Mouse (Mus musculus) NIH3T3 (cell line): Measurements from ENCODE around the gene Pld5.
"Not testable (repeated sequence)": the region's sequence is repeated elsewhere in the genome, so short reads cannot be mapped to it uniquely, and the experiment has no call there.

ENCODE experiments used
- DNase-seq: peaks from one replicate; pipeline ENCODE4 v3.0.0-alpha.2; 2012; ENCODE audit warnings: low read depth

Pld5 gene

GRCm38 (mm10) chr1:176039923-176040322 is 235.2 kb downstream of the Pld5 start:
- no peak for DNase-seq

GRCm38 (mm10) chr1:176036028-176036427 is 239.1 kb downstream of the Pld5 start:
- DNase-seq, result no peak

DNA sequence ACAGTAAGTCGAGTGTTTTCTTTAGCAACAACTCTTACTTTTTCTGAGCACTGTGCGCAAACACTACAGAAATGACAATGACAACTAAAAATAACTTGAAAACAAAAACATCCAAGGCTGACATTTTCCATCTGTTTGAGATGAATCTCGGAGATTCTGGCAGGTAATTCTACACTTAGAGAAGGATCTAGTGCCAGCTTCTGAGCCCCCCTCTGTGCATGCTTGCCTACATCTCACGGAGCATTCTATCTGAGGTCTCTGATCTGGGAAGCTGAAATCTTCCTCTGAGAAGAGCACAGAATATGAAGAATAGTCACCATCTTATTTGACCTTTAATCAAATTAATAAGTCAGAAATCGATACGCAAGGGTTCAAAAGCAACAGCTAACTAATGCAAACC is 240.4 kb downstream of the Pld5 start:
- DNase-seq, result no peak

- DNase-seq, result no peak
Observed at GRCm38 (mm10) chr1:176033698-176034097, 241.4 kb downstream of the Pld5 start.

- DNase-seq, result no peak
Observed at GRCm38 (mm10) chr1:176029063-176029462, 246.0 kb downstream of the Pld5 start.

DNA sequence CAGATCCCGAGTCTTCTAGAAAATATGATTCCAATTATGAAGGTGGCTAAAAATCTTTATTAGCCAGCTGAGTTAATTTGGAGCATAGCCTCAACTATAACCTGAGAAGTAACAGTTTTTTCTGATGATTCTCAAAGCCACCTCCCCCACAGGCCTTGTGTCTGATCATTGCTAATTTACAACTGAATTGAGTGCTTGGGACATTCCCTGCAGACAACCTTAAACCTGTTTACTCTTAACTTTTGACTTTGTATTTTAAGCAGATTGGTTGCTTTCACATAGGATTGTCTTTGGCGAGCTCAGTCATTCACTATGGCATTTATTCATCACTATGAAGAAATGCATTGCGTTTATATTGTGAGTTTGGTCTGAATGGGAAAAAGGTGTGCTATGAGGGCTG is 246.7 kb downstream of the Pld5 start:
- no peak for DNase-seq

DNA sequence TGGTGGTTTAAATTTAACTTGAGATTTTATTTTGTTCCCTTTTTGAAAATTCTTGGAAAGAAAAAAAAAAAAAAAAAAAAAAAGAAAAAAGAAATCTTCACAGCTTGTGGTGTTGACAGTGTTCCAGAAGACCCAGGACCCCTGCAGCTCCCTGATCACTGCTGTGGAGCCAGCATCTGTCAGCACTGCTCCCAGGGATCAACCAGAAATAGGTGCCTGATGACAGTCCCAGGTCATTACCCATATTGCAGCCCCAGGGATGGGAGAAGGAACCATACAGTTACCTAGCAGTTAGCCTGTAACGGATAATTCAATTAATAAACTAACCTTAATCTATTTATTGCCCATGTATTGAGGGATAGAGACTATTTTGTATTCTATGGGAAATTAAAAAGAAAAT is 250.6 kb downstream of the Pld5 start:
- DNase-seq, result no peak

- DNase-seq, result no peak
Observed at GRCm38 (mm10) chr1:176018523-176018922, 256.6 kb downstream of the Pld5 start.

- no peak for DNase-seq
Observed at GRCm38 (mm10) chr1:176016076-176016475, 259.0 kb downstream of the Pld5 start.

DNA sequence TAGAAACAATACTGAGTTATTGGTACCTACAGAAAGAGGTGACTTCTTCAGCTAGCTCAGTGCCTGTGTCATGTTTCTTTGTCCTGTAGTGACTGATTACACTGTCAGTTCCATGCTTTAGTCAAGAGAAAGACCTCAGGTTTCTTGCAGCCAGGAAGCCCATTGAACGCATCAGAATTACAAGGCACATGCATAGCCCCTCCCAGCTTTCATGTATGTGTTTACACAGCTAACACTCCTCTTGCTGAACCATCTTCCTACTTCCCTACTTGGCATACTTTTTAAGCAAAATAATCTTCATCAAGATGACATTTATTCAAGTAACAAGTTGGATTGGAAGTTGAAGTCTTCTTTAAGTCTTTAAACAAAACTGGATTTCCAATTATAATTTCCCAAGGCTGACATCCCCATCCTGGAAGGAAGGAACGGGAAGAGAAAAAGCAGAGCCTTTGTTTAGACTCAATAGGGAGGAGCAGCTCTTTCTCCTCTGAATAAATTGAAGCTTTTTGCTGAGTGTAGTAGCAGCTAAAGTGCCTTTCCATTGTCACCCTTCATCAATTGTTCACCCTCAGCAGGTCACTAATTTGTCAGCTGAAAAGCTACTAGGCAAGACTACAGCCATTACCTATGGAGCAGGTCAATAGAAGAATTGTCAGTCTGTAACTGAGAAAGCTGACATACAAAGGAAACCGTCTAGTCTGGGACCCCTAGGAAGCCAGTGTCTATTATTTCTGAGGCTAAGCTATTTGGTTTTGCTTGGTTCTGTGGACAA is 261.4 kb downstream of the Pld5 start:
- no peak for DNase-seq

GRCm38 (mm10) chr1:176011535-176011934 is 263.6 kb downstream of the Pld5 start:
- no peak for DNase-seq

DNA sequence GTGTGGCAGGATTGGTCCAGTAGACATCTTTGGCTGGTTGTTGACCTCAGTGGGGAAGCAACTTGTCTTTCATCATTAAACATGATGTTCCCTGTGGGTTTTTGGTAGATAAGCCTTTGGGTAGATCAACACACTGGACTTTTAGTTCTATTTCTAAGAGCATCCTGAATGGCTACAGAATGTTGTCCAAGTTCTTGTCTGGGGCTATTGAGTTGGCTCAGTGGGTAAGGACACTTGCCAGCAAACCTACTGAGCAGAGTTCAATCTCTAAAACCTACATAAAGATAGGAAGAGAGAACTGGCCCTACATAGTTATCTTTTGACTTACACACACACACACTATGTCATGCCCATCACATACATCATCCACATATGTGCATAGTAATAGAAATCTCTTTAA is 264.0 kb downstream of the Pld5 start:
- DNase-seq, result no peak

DNA sequence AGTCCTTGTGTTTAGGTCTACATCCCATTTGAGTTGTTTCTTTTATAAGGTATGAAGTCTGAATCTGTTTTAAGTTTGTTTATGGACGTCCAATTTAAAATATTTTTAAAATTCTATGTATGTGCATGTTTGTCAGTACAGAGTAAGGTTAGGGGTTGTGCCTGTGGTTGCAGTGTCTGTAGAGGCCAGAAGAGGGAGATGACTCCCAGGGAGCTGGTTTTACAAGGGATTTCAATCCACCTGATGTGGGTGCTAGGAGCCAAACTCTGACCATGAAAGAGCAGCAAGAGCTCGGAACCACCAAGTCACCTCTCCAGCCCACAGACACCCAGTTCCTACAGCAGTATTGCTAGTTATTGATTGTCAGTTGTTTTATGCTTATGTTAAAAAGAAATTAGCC is 266.7 kb downstream of the Pld5 start:
- DNase-seq, result no peak

DNA sequence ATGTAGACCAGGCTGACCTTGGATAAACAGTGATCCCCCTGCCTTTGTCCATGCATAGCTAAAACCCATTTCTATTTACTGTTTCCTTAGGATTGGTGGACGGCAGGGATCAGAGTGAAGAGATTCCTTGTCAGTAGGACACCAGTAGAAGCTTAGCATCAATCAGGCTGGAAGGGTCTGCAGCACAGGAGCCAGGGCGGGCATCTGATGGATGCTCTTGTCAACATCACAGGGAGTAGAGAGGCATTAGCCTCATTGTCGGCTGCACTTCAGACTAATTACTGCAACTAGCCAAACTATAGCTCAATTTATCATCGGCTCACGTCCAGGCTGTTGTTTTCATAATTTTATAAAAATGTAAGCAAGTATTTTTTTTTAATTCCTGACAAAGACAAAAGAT is 274.5 kb downstream of the Pld5 start:
- DNase-seq, result no peak

DNA sequence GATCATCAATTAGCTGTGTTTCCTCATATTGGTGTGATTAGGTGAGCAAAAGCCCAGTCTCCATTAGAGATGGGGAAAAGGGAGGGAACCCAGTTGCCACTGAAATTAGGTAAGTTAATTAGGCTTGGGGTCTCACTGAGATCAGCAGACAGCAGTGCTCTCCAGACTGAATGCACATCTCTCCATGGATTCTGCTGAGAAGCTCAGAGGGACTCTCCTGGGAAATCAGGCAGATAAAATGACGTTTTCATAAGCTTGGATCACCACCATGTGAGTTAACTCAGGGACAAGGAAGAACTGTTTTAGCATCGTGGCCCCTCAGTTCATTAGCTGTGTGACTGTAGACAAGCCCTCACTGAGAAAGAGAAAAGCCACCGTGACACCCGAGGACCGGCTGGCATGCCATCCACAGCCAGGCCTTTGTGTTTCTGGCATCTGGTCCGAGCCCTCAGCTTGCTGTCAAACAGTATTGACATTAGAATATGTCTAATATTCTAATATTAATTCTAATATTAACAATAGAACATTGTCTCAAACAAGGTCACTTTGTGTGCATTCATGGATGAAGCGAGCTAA is 277.9 kb downstream of the Pld5 start:
- no peak for DNase-seq

GRCm38 (mm10) chr1:175988912-175989311 is 286.2 kb downstream of the Pld5 start:
- no peak for DNase-seq

DNA sequence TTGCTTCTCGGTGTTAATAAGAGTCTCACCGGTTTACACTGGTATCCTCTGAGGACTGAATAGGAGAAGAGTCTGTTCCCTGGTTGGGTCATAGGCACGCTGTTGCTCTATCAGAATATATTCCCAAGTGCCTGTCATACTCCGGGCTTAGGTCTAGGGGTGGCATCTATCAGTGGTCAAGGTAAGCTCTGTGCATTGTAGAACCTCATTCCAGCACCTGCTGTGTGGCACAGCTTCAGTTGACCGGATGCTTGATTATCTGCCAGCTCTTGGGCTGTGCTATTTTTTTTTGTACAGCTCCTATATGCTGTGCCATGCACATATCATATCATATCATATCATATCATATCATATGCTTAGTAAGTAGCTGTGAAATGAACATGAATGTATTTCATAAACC is 286.7 kb downstream of the Pld5 start:
- no peak for DNase-seq

DNA sequence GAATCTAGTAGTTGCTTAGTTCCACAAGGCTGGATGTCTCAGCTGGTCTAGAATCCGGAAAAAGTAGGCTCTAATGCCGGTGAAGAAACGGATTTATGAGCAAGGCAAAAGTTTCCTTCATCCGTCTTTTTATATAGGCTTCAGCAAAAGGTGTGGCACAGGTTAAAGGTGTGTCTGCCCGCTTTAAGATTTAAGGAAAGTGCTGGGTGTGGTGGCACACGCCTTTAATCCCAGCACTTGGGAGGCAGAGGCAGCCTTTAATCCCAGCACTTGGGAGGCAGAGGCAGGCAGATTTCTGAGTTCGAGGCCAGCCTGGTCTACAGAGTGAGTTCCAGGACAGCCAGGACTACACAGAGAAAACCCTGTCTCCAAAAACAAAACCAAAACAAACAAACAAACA is 296.1 kb downstream of the Pld5 start, which contains the start of gene Rbm8a2:
Gene Rbm8a2 (minus strand): TSS at position 101 of the 400 bp plus-strand sequence.
- not testable (repeated sequence) for DNase-seq

DNA sequence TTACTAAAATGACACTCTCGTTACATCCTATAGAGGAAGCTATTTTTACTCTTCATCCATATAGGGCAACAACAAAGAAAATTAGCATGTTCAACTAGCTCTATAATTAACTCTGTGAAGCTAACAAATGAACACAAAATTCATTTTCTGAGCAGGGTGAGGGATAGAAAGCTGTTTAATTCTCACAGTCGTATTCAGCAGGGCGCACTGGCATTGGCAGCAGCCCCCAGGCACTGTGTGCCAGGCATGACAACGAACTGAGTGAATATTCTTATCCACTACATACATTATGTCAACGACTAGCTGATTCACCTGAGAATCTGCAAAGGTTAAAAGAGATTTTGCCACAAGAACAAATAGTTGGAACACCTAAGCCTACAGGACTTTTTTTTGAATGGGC is 304.4 kb downstream of the Pld5 start:
- DNase-seq, result no peak

DNA sequence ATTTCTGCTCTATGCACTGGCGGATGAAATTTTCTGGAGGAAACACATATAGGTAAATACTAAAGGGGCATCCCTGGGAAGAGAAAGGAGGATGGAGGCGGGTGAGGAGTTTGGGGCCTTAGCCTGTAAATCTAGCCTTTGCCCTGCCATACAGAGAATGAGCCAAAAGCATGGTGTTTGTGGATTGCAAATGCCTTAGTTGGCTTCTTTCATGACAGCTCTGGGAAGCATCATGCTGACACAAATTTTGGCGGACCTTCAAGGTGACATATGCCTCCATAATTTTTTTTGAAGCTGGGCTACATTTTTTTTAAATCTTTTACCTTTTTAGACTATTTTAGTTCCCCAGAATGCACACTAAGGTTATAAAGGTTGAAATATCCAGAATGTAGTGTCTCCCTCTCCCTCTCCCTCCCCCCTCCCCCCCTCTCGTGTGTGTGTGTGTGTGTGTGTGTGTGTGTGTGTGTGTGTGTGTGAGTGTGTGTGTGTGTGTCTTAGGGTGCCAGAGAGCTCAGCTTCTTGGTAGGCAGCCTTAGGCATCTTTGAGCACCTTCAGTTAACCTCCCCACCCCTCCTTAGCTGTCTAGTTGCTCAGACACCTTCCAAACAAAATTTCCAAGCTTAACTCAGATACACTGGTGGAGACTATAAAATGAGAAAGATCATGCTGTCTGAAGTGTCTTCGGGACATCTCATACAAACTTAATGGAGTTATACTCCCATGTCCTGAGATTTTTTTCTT is 307.9 kb downstream of the Pld5 start:
- DNase-seq, result no peak

DNA sequence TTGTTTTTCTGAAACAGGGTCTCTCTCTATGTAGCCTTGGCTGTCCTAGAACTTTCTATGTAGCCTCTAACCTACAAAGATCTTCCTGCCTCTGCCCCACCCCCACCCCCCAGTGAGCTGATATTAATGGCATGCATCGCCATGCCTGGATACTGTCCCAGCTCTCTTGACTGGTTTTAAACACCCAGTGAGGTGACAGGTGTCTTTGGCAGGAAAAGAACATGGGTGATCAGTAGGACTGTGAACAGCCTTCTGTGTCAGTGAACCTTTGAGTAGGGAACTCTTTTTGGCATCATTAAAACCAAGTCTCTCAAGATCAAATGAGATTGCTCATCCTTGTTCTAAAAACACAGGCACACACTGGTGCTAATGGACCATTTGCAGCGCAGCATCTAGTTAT is 313.3 kb downstream of the Pld5 start:
- no peak for DNase-seq

DNA sequence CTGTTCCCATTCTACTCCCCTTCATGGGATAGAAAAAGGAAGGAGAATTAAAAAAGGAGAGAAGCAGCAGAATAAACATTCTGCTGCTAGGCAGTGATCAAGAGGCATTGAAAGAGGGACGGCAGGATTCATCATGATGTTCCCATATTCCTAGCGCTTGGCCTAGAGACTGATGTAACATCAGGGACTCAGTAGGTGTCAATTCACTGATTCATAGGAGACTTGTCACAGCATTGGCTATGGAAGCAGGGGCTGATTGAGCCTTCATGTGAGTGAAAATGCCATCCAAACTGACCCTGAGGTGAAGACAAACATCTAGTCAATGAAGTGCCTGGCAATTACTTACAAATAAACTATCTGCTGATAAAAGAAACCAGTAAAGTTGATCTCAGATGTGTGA is 324.3 kb downstream of the Pld5 start:
- no peak for DNase-seq

DNA sequence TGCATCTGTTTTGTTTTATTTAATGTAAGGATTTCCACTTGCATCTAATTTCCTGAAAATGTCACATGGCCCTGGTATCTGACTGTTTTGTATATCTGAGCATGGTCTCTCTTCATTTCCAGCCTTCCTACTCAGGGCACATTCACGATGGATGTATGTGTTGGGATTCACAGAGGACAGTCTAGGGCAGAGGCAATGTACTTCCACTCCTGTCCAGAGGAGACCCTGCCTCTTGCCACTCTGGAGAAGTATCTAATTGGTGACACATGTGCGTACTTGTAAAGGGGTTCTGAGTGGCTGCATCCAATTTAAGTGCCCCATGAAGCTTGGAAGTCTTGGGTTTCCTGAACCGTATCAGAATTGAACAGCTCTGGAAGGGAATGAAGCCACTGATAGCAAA is 324.7 kb downstream of the Pld5 start:
- DNase-seq, result no peak
